Mouse (Mus musculus): ENCODE measurements around the gene Kif5a.

The Kif5a gene

GRCm38 (mm10) chr10:127266112-127267091 lies 3.3 kb upstream of the Kif5a start, which contains the start of gene Dctn2:
TSS of gene Dctn2 (plus strand) at chr10:127266368.
- CTCF ChIA-PET = interaction anchor here (0.7 kb wide), 1 partner anchor 71 kb away, joined by 3 read pairs; no protein-coding TSS in a partner anchor

GRCm38 (mm10) chr10:127265727-127266111 lies 2.6 kb upstream of the Kif5a start:
- CTCF ChIA-PET = interaction anchor here (0.7 kb wide), 1 partner anchor 72 kb away, joined by 3 read pairs; no protein-coding TSS in a partner anchor

GRCm38 (mm10) chr10:127264971-127265370 lies 1.8 kb upstream of the Kif5a start:
- CTCF ChIA-PET = no interaction called here

- CTCF ChIA-PET = no interaction called here
These were observed 1.2 kb upstream of the Kif5a start for GRCm38 (mm10) chr10:127264336-127264735.

GRCm38 (mm10) chr10:127263631-127264030 lies 483 bp upstream of the Kif5a start:
- CTCF ChIA-PET = interaction anchor here (0.7 kb wide), 1 partner anchor 67 kb away, joined by 5 read pairs; no protein-coding TSS in a partner anchor

GRCm38 (mm10) chr10:127261706-127262547 lies 1.2 kb downstream of the Kif5a start:
- CTCF ChIA-PET = no interaction called here

GRCm38 (mm10) chr10:127258489-127258888 lies 4.7 kb downstream of the Kif5a start:
- CTCF ChIA-PET = no interaction called here

GRCm38 (mm10) chr10:127257790-127258189 lies 5.4 kb downstream of the Kif5a start:
- CTCF ChIA-PET = no interaction called here

- CTCF ChIA-PET = no interaction called here
These were observed 7.4 kb downstream of the Kif5a start for GRCm38 (mm10) chr10:127255625-127256345.

- CTCF ChIA-PET = no interaction called here
These were observed 12.3 kb downstream of the Kif5a start for GRCm38 (mm10) chr10:127250810-127251209.

- CTCF ChIA-PET = no interaction called here
These were observed 24.8 kb downstream of the Kif5a start for GRCm38 (mm10) chr10:127238241-127238824.

- CTCF ChIA-PET = no interaction called here
These were observed 26.6 kb downstream of the Kif5a start for GRCm38 (mm10) chr10:127236541-127236940.

GRCm38 (mm10) chr10:127233141-127233540 lies 30.0 kb downstream of the Kif5a start:
- CTCF ChIA-PET = interaction anchor here (0.6 kb wide), 1 partner anchor 81 kb away, joined by 11 read pairs; no protein-coding TSS in a partner anchor

- CTCF ChIA-PET = interaction anchor here (0.6 kb wide), 1 partner anchor 118 kb away, joined by 4 read pairs; no protein-coding TSS in a partner anchor
These were observed 31.4 kb downstream of the Kif5a start for GRCm38 (mm10) chr10:127231741-127232140.

GRCm38 (mm10) chr10:127230693-127231092 lies 32.5 kb downstream of the Kif5a start:
- CTCF ChIA-PET = no interaction called here

GRCm38 (mm10) chr10:127228897-127229296 lies 34.3 kb downstream of the Kif5a start:
- CTCF ChIA-PET = interaction anchor here (0.6 to 1.0 kb wide), 2 partner anchors 85 to 152 kb away, joined by 4 to 18 read pairs; no protein-coding TSS in a partner anchor

- CTCF ChIA-PET = interaction anchor here (0.7 kb wide), 1 partner anchor 1486 kb away, joined by 6 read pairs; no protein-coding TSS in a partner anchor
These were observed 36.0 kb downstream of the Kif5a start for GRCm38 (mm10) chr10:127227163-127227562.

- CTCF ChIA-PET = interaction anchor here (0.7 kb wide), 1 partner anchor 1487 kb away, joined by 6 read pairs; no protein-coding TSS in a partner anchor
These were observed 36.7 kb downstream of the Kif5a start for GRCm38 (mm10) chr10:127226318-127226895.

GRCm38 (mm10) chr10:127225732-127226131 lies 37.4 kb downstream of the Kif5a start:
- CTCF ChIA-PET = interaction anchor here (0.6 kb wide), 1 partner anchor 81 kb away, joined by 3 read pairs; no protein-coding TSS in a partner anchor

- CTCF ChIA-PET = interaction anchor here (0.6 to 0.9 kb wide), 3 partner anchors 45 to 1580 kb away, joined by 3 to 9 read pairs (median 4); partner anchors contain the start of gene Slc26a10
These were observed 37.9 kb downstream of the Kif5a start for GRCm38 (mm10) chr10:127225213-127225612.

All from spleen, embryonic (tissue).